Mouse (Mus musculus) lung, embryonic 14.5 days (tissue): ENCODE measurements around the gene Rnf8. TPM values are rescaled to one million over a fixed set of nuclear protein-coding genes. Genes with fewer than 3 reads are reported as not detected.
"Not testable (repeated sequence)": the region's sequence is repeated elsewhere in the genome, so short reads cannot be mapped to it uniquely, and the experiment has no call there.

Experiments
- ATAC-seq: fragments of 200-750 bp; cut with Nextera tagmentation; 2 replicates; pipeline ENCODE4 v1.8.0; 2017; ENCODE audit warnings: mild to moderate bottlenecking, moderate TSS enrichment, moderate library complexity; ENCODE audit not compliant: insufficient read depth
- DNase-seq: peaks from one replicate; pipeline ENCODE4 v3.0.0-alpha.2; 2015
- H3K27ac ChIP-seq: fragments of 300-500 bp; sonication (generic); 2 replicates; pipeline ENCODE4 v1.5.1; 2014; ENCODE audit warnings: low read depth, mild to moderate bottlenecking, moderate library complexity
- H3K27me3 ChIP-seq: fragments of 300-500 bp; sonication (generic); 2 replicates; pipeline ENCODE4 v1.6.1; 2014; ENCODE audit warnings: low read length, control low read depth; ENCODE audit not compliant: insufficient read depth
- H3K36me3 ChIP-seq: fragments of 300-500 bp; sonication (generic); 2 replicates; pipeline ENCODE4 v1.6.1; 2014; ENCODE audit warnings: control low read depth; ENCODE audit not compliant: insufficient read depth
- H3K4me1 ChIP-seq: fragments of 300-500 bp; sonication (generic); 2 replicates; pipeline ENCODE4 v1.6.1; 2014; ENCODE audit warnings: antibody characterized with exemption, control low read depth; ENCODE audit not compliant: insufficient read depth
- H3K4me2 ChIP-seq: fragments of 300-500 bp; sonication (generic); 2 replicates; pipeline ENCODE4 v1.6.1; 2014; ENCODE audit warnings: mild to moderate bottlenecking
- H3K4me3 ChIP-seq: fragments of 300-500 bp; sonication (generic); 2 replicates; pipeline ENCODE4 v1.5.1; 2014; ENCODE audit warnings: low read depth, low read length
- H3K9ac ChIP-seq: fragments of 300-500 bp; sonication (generic); 2 replicates; pipeline ENCODE4 v1.6.1; 2014
- H3K9me3 ChIP-seq: fragments of 300-500 bp; sonication (generic); 2 replicates; pipeline ENCODE4 v1.6.1; 2016; ENCODE audit warnings: low read depth, low read length, control low read depth
- CTCF ChIP-seq: IDR thresholded peaks from 2 replicates; pipeline ENCODE4 v1.5.1; 2016; ENCODE audit warnings: antibody characterized with exemption, low read depth
- WGBS: fragments of 180-500 bp; shearing (Covaris S2); extraction: QIAGEN DNeasy Blood & Tissue Kit; methylation state at CpG from one replicate; pipeline ENCODE4 v1.1.7; 2014; 5-methylcytosine and 5-hydroxymethylcytosine counted together
- polyA plus RNA-seq: library from polyadenylated mRNA; unstranded; fragments of >200 nt; fragmentation: Nextera tagmentation; extraction: Ambion mirVana; gene quantifications from 2 replicates; pipeline ENCODE4 v1.2.1, GENCODE M21; 2014

Gene Rnf8
- polyA plus RNA-seq, 1 experiment from 2014 or later = 72.1 TPM

DNA sequence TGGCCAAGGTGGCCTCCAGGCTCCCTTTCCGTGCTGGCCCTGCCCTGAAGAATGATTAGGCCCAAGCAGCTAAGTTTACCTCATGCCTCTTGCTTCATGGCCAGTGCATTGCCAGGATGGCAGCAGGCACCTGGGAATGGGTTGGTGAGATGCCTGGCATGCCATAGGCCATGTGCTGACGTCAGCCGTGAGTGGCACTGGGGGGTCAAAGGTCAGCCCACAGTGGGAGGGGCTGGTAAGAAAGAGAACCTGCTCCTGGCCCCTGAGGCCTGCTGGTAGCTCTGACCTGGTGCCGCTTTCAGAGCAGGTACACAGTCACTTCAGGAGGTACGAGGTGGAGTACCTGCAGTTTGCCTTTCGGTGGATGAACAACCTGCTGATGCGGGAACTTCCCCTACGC is 15.1 kb upstream of the Rnf8 start:
- Histone ChIP-seq H3K9ac (no peak overlapping the region), H3K9me3 (no peaks in the 10 kb centered on the region), H3K4me1 (no peaks in the 10 kb centered on the region), H3K27me3 (no peaks in the 10 kb centered on the region), H3K4me2 (no peak overlapping the region), H3K4me3 (no peak overlapping the region), H3K27ac (no peak overlapping the region), H3K36me3 (peaks cover 55% of the 10 kb centered on the region)
- ATAC-seq (no peak), DNase-seq (no peak)
- TF ChIP-seq CTCF = no peak
- WGBS = 76% methylated on average over 8 of the region's 8 CpGs

- no peak overlapping the region for H3K4me3 ChIP-seq
- TF ChIP-seq CTCF = no peak
- ATAC-seq = no peak
- H3K9me3 ChIP-seq = no peaks in the 10 kb centered on the region
- H3K27ac ChIP-seq = no peak overlapping the region
- H3K9ac ChIP-seq = no peak overlapping the region
- no peaks in the 10 kb centered on the region for H3K4me1 ChIP-seq
- 42% methylated on average over 4 of the region's 4 CpGs for WGBS
- DNase-seq = peak; percentile 21
- H3K36me3 ChIP-seq = peaks cover 47% of the 10 kb centered on the region
- no peaks in the 10 kb centered on the region for H3K27me3 ChIP-seq
- no peak overlapping the region for H3K4me2 ChIP-seq
These were observed 13.2 kb upstream of the Rnf8 start for GRCm38 (mm10) chr17:29601391-29601790.

DNA sequence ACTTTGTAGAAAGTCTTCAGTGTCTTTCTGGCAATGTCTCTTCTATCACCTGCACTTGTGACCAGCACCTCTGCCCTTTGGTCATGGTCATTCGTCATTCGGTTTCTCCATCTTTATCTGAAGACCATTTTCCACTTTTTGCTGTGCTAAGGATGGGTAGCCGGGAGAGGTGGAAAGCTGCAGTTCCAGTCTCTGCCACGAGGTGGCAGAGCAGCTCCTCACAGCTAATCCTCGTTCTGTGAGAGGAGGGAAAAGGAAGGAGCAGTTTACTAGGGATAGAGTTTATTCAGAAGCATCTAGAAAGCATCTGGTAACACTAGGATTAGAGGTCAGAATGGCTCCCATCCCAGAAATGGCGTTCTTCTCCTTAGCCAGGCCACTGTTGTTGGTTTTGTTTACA is 11.3 kb upstream of the Rnf8 start:
- H3K9me3 ChIP-seq = no peaks in the 10 kb centered on the region
- H3K4me2 ChIP-seq = no peak overlapping the region
- H3K9ac ChIP-seq = no peak overlapping the region
- H3K4me1 ChIP-seq = no peaks in the 10 kb centered on the region
- ATAC-seq (peak; percentile 38; the same call in 1 of the 2 replicates), DNase-seq (peak; percentile 91)
- no peak overlapping the region for H3K4me3 ChIP-seq
- 20% methylated on average over 6 of the region's 6 CpGs for WGBS
- peaks cover 43% of the 10 kb centered on the region for H3K36me3 ChIP-seq
- peak; percentile 92 for TF ChIP-seq CTCF
- no peaks in the 10 kb centered on the region for H3K27me3 ChIP-seq
- H3K27ac ChIP-seq = no peak overlapping the region

DNA sequence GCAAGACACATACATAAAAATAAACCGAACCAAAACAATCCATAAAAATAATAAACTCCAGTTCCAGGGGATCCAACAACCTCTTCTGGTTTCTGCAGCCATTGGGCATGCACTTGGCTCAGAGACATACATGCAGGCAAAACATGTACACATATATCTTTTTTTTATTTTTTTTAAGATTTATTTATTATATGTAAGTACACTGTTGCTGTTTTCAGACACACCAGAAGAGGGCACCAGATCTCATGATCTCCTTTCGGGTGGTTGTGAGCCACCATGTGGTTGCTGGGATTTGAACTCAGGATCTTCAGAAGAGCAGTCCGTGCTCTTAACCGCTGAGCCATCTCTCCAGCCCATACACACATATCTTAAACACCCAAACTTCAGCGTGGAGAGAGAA is 1.1 kb upstream of the Rnf8 start:
- DNase-seq, H3K9me3 ChIP-seq, H3K27ac ChIP-seq, H3K4me2 ChIP-seq, H3K27me3 ChIP-seq, ATAC-seq, H3K36me3 ChIP-seq, H3K4me3 ChIP-seq, H3K4me1 ChIP-seq, H3K9ac ChIP-seq: not testable (repeated sequence)
- WGBS = 84% methylated on average over 5 of the region's 5 CpGs

DNA sequence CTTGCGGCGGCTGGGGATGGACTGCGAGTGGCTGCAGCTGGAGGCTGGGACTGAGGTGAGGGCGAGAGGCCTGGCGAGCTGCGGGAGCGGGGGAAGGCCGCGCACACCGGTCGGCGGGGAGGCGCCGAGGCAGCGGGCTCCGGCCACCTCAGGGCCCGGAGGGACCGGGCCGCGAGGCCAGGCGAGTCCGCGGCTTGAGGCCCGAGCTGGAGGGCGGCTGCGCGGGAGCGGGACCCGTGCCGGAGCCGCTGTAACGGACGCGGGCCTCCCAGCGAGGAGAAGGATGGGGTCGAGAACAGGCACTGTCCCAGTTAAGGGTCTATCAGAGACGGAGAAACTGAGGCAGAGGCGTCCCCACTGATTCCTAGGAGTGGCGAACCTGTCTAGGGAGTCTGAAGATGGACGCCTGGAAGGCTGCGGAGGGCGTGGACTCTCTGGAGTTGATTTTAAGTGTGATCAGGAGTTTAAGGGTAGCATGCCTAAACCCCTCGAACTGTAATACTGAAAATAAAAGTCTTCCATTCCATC is 498 bp downstream of the Rnf8 start:
- WGBS = under 1% methylated on average over 43 of the region's 43 CpGs
- H3K27ac ChIP-seq = peak overlapping the region; percentile 97
- H3K9ac ChIP-seq = peak overlapping the region; percentile 98

DNA sequence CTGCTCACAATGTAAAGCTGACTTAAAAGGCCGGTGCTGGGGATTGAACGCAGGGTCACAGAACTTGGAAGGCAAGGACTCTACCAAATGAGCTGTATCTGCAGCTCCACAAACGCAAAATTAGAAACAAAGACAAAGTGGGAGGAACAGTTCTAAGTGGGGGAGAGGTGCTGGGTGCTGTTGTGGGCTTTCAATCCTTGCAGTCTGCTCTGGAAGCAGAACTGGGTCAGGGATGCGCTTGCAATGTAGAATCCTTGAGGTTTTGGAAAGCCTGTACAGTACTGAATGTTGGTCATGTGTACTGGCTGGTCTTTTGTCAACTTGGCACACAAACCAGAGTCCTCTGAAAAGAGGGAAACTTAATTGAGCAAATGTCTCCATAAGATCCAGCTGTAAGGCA is 1.0 kb downstream of the Rnf8 start:
- H3K4me1 ChIP-seq = 0 out of 2 replicates have a peak, but pooled peaks cover 6% of the 10 kb centered on the region
- H3K4me3 ChIP-seq = peak overlapping the region; percentile 99
- DNase-seq = peak; percentile 6
- H3K9me3 ChIP-seq = no peaks in the 10 kb centered on the region
- H3K9ac ChIP-seq = peak overlapping the region; percentile 98
- no peak for TF ChIP-seq CTCF
- no peak for ATAC-seq
- H3K4me2 ChIP-seq = peak overlapping the region; percentile 92
- H3K27me3 ChIP-seq = no peaks in the 10 kb centered on the region
- H3K36me3 ChIP-seq = peaks cover 14% of the 10 kb centered on the region
- 7% methylated on average over 4 of the region's 4 CpGs for WGBS
- H3K27ac ChIP-seq = no peak overlapping the region

More for the DNA sequence above, 498 bp downstream of the Rnf8 start:
- H3K27me3 ChIP-seq = no peaks in the 10 kb centered on the region
- peaks cover 9% of the 10 kb centered on the region for H3K36me3 ChIP-seq
- peak; percentile 17; the same call in 1 of the 2 replicates for ATAC-seq
- 0 out of 2 replicates have a peak, but pooled peaks cover 6% of the 10 kb centered on the region for H3K4me1 ChIP-seq
- H3K9me3 ChIP-seq = no peaks in the 10 kb centered on the region
- DNase-seq = peak; percentile 36
- peak overlapping the region; percentile 92 for H3K4me2 ChIP-seq
- no peak for TF ChIP-seq CTCF
- H3K4me3 ChIP-seq = peak overlapping the region; percentile 99

DNA sequence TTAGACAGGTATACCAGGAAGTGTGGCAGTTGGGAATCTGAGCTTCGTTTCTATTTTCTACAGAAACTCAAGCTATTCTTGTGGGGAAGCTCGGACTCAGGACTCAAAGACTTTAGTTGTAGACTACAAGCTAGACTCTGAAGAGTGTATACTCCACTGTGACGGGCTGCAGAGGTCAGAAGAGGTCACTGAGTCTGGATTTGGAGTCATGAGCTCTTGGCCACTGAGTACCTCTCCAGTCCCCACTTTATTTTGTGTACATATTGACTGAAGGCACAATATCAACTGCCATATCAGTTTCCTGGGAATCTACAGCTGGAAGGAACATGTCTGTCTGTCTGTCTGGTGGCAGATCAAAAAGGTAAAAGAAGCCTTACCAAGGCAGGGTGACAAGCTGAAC is 4.6 kb downstream of the Rnf8 start:
- no peak overlapping the region for H3K4me3 ChIP-seq
- H3K36me3 ChIP-seq = peaks cover 50% of the 10 kb centered on the region
- 0 out of 2 replicates have a peak, but pooled peaks cover 3% of the 10 kb centered on the region for H3K4me1 ChIP-seq
- H3K27me3 ChIP-seq = no peaks in the 10 kb centered on the region
- no peaks in the 10 kb centered on the region for H3K9me3 ChIP-seq
- no peak overlapping the region for H3K9ac ChIP-seq
- no peak overlapping the region for H3K27ac ChIP-seq
- TF ChIP-seq CTCF = no peak
- no peak for DNase-seq
- 63% methylated on average over 3 of the region's 3 CpGs for WGBS
- ATAC-seq = no peak
- H3K4me2 ChIP-seq = no peak overlapping the region

- Histone ChIP-seq H3K4me1 (no peaks in the 10 kb centered on the region), H3K36me3 (peaks cover 91% of the 10 kb centered on the region), H3K27ac (no peak overlapping the region), H3K4me2 (no peak overlapping the region), H3K27me3 (no peaks in the 10 kb centered on the region), H3K4me3 (no peak overlapping the region), H3K9me3 (no peaks in the 10 kb centered on the region), H3K9ac (no peak overlapping the region)
- WGBS = 89% methylated on average over 8 of the region's 8 CpGs
- no peak for TF ChIP-seq CTCF
- DNase-seq = no peak
- no peak for ATAC-seq
These were observed 8.9 kb downstream of the Rnf8 start for GRCm38 (mm10) chr17:29623488-29623887.
